Mouse (Mus musculus) bone marrow macrophage, adult 2 months (primary cell): ENCODE measurements at regions not wholly inside any gene's neighbourhood (a gene's known extent, or its start where the extent isn't known, plus 50 kb on each side); places are given as distances from the start of the nearest gene placed in this dataset.

Experiments used
- H3K27ac ChIP-seq: 2 replicates; pipeline ENCODE4 v1.5.1; 2012; ENCODE audit warnings: low read depth, low read length; ENCODE audit not compliant: insufficient read depth
- H3K4me1 ChIP-seq: 2 replicates; pipeline ENCODE4 v1.6.1; 2012; ENCODE audit warnings: low read length; ENCODE audit not compliant: control insufficient read depth, insufficient read depth
- H3K4me3 ChIP-seq: 2 replicates; pipeline ENCODE4 v1.5.1; 2012; ENCODE audit warnings: mild to moderate bottlenecking, low read length, moderate library complexity; ENCODE audit not compliant: insufficient read depth
- CTCF ChIP-seq: IDR thresholded peaks from 2 replicates; pipeline ENCODE4 v1.5.1; 2012; ENCODE audit warnings: low read depth, mild to moderate bottlenecking, low read length, moderate library complexity
- POLR2A ChIP-seq: IDR thresholded peaks from 2 replicates; pipeline ENCODE4 v1.6.1; 2012; ENCODE audit warnings: mild to moderate bottlenecking, low read depth, low read length, borderline replicate concordance

- no peak overlapping the region for H3K4me3 ChIP-seq
- no peak for TF ChIP-seq CTCF
- no peak for TF ChIP-seq POLR2A
- H3K27ac ChIP-seq = no peak overlapping the region
- no peaks in the 10 kb centered on the region for H3K4me1 ChIP-seq
These were observed 497.8 kb upstream of the Mki67 start for GRCm38 (mm10) chr7:136213962-136214308.

GRCm38 (mm10) chr7:136214415-136214814 lies 498.3 kb upstream of the Mki67 start:
- Histone ChIP-seq H3K27ac (no peak overlapping the region), H3K4me3 (no peak overlapping the region), H3K4me1 (no peaks in the 10 kb centered on the region)
- TF ChIP-seq POLR2A (no peak), CTCF (no peak)

DNA sequence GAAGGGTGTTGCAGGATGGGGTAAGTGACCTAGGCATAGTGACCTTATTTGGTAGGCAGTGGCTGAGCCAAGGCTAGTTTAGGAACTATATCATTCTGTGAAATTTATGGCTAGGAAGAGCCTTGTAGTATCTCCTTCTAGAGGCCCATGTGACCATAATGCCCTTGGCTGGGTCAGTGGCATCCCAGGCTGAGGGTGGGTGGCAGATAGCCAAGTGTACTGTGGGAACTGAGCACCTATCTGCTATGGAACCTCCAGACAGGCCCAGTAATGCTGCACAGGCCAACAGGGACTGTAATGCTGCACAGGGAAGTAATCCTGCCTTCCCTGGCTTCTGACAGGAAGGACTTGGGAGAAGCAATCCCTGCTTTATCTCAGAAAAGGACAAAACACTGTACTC lies 500.6 kb upstream of the Mki67 start:
- no peak overlapping the region for H3K27ac ChIP-seq
- no peak overlapping the region for H3K4me3 ChIP-seq
- TF ChIP-seq CTCF = no peak
- no peak for TF ChIP-seq POLR2A
- no peaks in the 10 kb centered on the region for H3K4me1 ChIP-seq

GRCm38 (mm10) chr7:136219564-136220244 lies 503.5 kb upstream of the Mki67 start:
- Histone ChIP-seq H3K27ac (no peak overlapping the region), H3K4me1 (no peaks in the 10 kb centered on the region), H3K4me3 (no peak overlapping the region)
- no peak for TF ChIP-seq POLR2A
- TF ChIP-seq CTCF = no peak

DNA sequence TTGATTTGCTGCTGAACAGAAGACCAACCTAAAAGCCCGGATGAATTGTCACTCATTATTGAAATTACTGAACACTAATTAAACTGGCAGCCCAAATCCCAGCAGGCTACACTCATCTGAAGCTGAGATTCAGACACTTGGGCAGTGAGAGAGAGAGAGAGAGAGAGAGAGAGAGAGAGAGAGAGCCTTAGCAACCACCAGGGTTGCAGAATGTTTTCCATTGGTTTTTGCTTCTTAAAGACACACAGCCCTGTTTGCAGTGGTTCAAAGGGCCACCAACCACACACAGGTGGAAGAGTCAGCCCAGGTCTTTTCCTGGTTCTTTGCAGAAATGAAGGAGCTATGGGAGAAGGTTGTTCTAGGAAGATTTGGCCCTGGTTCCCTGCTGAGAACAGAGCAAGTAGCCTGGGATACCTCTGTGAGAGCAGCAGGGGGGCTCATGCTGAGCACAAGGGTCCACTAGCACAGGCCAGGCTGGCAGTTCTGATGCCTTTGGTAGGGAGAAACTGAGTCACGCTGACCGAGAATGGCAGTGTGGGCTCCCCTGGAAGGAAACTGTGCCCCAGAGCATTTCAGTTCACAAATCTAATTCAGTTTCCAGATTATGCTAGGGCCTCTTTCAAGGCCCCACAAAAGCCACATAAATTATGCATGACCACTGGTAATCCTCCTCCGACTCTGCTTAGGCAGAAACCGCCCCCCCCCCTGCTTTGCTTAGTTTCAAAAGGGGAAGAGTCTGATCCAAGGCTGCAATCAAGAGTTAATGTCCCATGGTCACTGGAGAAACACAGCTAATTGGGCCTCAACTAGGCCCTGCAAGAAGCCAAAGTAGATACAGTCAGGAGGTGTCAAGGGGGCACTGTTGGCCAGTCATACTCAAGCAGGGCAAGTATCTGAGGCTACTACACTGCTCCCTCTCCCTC lies 504.3 kb upstream of the Mki67 start:
- no peaks in the 10 kb centered on the region for H3K4me1 ChIP-seq
- TF ChIP-seq POLR2A (no peak), CTCF (no peak)
- H3K27ac ChIP-seq = no peak overlapping the region
- no peak overlapping the region for H3K4me3 ChIP-seq

- H3K4me1 ChIP-seq = no peaks in the 10 kb centered on the region
- H3K27ac ChIP-seq = no peak overlapping the region
- TF ChIP-seq POLR2A (no peak), CTCF (no peak)
- no peak overlapping the region for H3K4me3 ChIP-seq
These were observed 505.5 kb upstream of the Mki67 start for GRCm38 (mm10) chr7:136221620-136222019.

DNA sequence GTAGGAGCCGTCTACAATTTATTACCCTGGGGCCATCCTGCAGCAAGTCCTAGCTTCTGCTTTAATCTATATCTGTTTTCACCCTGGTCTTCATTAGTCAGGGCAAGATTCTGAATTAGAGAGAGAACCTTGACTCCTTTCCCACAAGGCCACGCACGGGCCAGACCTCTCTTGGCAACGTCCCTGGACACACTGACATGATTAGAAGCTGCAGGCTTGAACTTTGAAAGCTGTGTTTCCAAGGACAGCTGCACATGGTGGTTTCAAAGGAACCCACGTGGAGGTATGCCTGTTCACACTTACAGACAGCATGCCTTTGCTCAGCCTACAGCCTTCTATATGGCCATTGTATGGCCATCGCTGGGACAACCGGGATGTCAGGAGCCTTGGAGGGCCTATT lies 509.9 kb upstream of the Mki67 start:
- TF ChIP-seq CTCF = no peak
- no peak for TF ChIP-seq POLR2A
- Histone ChIP-seq H3K4me3 (no peak overlapping the region), H3K4me1 (no peaks in the 10 kb centered on the region), H3K27ac (no peak overlapping the region)

DNA sequence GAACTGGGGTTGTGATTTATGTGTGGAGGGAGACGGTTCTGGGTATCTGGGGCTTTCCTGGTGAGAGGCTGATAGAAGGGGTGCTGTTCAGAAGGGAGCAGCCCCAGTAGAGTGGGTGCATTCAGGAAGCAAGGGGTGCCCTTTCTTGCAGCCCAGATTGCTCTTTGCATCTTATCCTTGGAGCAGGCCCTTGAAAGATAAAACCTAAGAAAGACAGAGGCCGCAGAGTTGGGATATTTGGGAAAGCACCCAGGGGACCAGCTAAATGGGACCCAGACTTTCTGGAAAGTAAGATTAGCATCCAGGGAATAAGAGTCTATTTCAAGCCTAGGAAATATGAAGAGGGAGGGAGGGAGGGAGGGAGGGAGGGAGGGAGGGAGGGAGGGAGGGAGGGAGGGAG lies 512.2 kb upstream of the Mki67 start:
- Histone ChIP-seq H3K4me1 (no peaks in the 10 kb centered on the region), H3K27ac (no peak overlapping the region)

GRCm38 (mm10) chr7:136229592-136229991 lies 513.4 kb upstream of the Mki67 start:
- H3K4me1 ChIP-seq = no peaks in the 10 kb centered on the region
- TF ChIP-seq POLR2A = no peak
- no peak for TF ChIP-seq CTCF
- no peak overlapping the region for H3K4me3 ChIP-seq
- no peak overlapping the region for H3K27ac ChIP-seq

More for the DNA sequence above, 512.2 kb upstream of the Mki67 start:
- no peak for TF ChIP-seq CTCF
- no peak for TF ChIP-seq POLR2A
- no peak overlapping the region for H3K4me3 ChIP-seq

- no peak overlapping the region for H3K27ac ChIP-seq
- no peaks in the 10 kb centered on the region for H3K4me1 ChIP-seq
- H3K4me3 ChIP-seq = no peak overlapping the region
- TF ChIP-seq POLR2A (no peak), CTCF (no peak)
These were observed 516.0 kb upstream of the Mki67 start for GRCm38 (mm10) chr7:136232177-136232576.
